Mouse (Mus musculus): Measurements from ENCODE around the gene Rfng. TPM values are rescaled to one million over a fixed set of nuclear protein-coding genes. Genes with fewer than 3 reads are reported as not detected.

Rfng gene
- polyA plus RNA-seq, 1 experiment from 2014 or later = 22.8 TPM

DNA sequence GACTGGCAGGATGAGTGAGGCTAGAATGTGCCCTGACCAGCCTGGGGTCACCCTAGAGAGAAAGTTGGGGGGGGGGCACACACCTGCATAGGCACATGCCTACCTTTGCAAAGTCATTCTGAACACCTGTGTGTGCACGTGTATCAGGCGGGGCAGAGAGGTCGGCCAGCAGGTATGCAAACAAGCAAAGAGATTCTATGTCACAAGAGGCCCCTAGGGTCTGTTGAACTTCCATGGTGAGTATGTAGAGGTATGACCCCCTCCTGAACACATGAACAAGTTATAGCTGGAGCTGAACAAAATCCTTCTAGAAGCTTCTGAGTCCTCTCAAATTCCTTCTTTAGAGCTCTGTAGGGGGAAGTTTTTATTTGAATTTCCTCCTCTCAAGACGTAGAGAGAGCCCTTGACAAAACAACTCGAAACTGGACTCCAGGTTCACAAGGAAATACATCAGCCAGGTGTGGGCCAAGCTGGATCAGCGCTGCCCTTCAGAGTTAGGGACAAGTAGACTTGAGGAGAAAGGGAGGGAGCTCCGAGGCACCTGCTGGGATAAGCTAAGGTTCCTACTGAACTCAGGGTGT, 39.8 kb downstream of the Rfng start:
- Histone ChIP-seq H3K4me2 (replicated peaks; ENCODE audit: low read depth) (no peak overlapping the region), H3K4me1 (replicated peaks; ENCODE audit: control insufficient read depth, insufficient read depth, low read length) (no peaks in the 10 kb centered on the region), H3K9ac (ENCODE audit: low read depth, low read length) (no peak overlapping the region), H3K4me3 (ENCODE audit: low read depth, low read length) (no peak overlapping the region), H3K27me3 (replicated peaks; ENCODE audit: control insufficient read depth, insufficient read depth, low read length) (no peaks in the 10 kb centered on the region), H3K9me3 (ENCODE audit: control insufficient read depth) (no peaks in the 10 kb centered on the region), H3K27ac (ENCODE audit: low read depth, low read length) (no peak overlapping the region), H3K36me3 (ENCODE audit: control insufficient read depth, insufficient read depth) (no peaks in the 10 kb centered on the region)
- TF ChIP-seq CTCF (IDR thresholded peaks at IDR 0.05; ENCODE audit: low read depth) = no peak
- peak; percentile 68 for ATAC-seq
- WGBS = 50% methylated on average over 7 of the region's 7 CpGs

DNA sequence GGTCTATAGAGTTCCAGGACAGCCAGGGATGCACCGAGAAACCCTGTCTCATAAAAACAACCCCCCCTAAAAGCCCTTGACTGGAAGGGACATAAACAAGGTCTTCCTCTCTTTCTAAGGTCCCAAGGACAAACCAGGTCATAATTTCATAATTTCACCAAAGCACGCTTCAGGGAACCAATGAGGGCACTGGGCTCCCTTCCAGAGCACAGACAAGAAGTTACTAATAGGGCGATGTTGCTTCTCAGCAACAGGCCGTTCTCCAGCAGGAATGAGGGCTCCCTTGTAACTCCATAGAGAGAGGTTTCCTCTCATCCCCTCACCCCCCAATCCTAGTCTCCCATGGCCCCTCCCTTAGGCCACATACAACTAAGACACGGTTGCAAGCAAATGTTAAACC, 43.0 kb downstream of the Rfng start:
- no peak overlapping the region for H3K4me3 ChIP-seq (ENCODE audit: low read depth, low read length)
- H3K27me3 ChIP-seq (replicated peaks; ENCODE audit: control insufficient read depth, insufficient read depth, low read length) = no peaks in the 10 kb centered on the region
- 87% methylated on average over 5 of the region's 5 CpGs for WGBS
- TF ChIP-seq CTCF (IDR thresholded peaks at IDR 0.05; ENCODE audit: low read depth) = no peak
- no peaks in the 10 kb centered on the region for H3K9me3 ChIP-seq (ENCODE audit: control insufficient read depth)
- no peaks in the 10 kb centered on the region for H3K36me3 ChIP-seq (ENCODE audit: control insufficient read depth, insufficient read depth)
- no peak overlapping the region for H3K27ac ChIP-seq (ENCODE audit: low read depth, low read length)
- ATAC-seq = no peak
- H3K9ac ChIP-seq (ENCODE audit: low read depth, low read length) = no peak overlapping the region
- H3K4me2 ChIP-seq (replicated peaks; ENCODE audit: low read depth) = no peak overlapping the region
- H3K4me1 ChIP-seq (replicated peaks; ENCODE audit: control insufficient read depth, insufficient read depth, low read length) = no peaks in the 10 kb centered on the region

DNA sequence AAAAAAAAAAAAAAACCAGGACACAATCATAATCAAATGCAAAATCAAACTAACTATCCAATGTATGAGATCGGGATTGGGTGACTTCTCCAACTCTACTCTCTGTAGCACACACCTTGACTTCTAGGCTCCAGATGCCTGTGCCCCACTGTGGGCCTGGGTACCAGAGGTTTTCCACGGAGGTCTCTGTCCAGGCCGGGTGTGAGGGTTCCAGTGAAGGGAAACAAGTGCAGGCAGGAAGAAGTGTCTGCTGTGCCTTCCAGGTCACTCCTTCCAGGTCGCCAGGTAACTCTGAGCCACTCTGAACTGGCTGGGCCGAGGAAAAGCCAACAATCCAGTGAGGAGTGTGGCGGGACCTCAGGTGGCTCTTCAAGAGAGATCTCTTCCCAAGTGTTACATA, 47.6 kb downstream of the Rfng start:
- Histone ChIP-seq H3K27me3 (replicated peaks; ENCODE audit: control insufficient read depth, insufficient read depth, low read length) (no peaks in the 10 kb centered on the region), H3K9ac (ENCODE audit: low read depth, low read length) (no peak overlapping the region), H3K4me3 (ENCODE audit: low read depth, low read length) (no peak overlapping the region), H3K36me3 (ENCODE audit: control insufficient read depth, insufficient read depth) (no peaks in the 10 kb centered on the region), H3K9me3 (ENCODE audit: control insufficient read depth) (no peaks in the 10 kb centered on the region), H3K4me1 (replicated peaks; ENCODE audit: control insufficient read depth, insufficient read depth, low read length) (no peaks in the 10 kb centered on the region), H3K4me2 (replicated peaks; ENCODE audit: low read depth) (no peak overlapping the region), H3K27ac (ENCODE audit: low read depth, low read length) (no peak overlapping the region)
- TF ChIP-seq CTCF (IDR thresholded peaks at IDR 0.05; ENCODE audit: low read depth) = no peak
- 80% methylated on average over 6 of the region's 6 CpGs for WGBS
- ATAC-seq = no peak

- Histone ChIP-seq H3K36me3 (ENCODE audit: control insufficient read depth, insufficient read depth) (no peaks in the 10 kb centered on the region), H3K4me1 (replicated peaks; ENCODE audit: control insufficient read depth, insufficient read depth, low read length) (no peaks in the 10 kb centered on the region), H3K4me3 (ENCODE audit: low read depth, low read length) (no peak overlapping the region), H3K4me2 (replicated peaks; ENCODE audit: low read depth) (no peak overlapping the region), H3K27ac (ENCODE audit: low read depth, low read length) (no peak overlapping the region), H3K9ac (ENCODE audit: low read depth, low read length) (no peak overlapping the region), H3K27me3 (replicated peaks; ENCODE audit: control insufficient read depth, insufficient read depth, low read length) (no peaks in the 10 kb centered on the region), H3K9me3 (ENCODE audit: control insufficient read depth) (no peaks in the 10 kb centered on the region)
- WGBS = 40% methylated on average over 6 of the region's 6 CpGs
- TF ChIP-seq CTCF (IDR thresholded peaks at IDR 0.05; ENCODE audit: low read depth) = no peak
- ATAC-seq = no peak
These were observed 50.5 kb downstream of the Rfng start for GRCm38 (mm10) chr11:120733521-120733920.

DNA sequence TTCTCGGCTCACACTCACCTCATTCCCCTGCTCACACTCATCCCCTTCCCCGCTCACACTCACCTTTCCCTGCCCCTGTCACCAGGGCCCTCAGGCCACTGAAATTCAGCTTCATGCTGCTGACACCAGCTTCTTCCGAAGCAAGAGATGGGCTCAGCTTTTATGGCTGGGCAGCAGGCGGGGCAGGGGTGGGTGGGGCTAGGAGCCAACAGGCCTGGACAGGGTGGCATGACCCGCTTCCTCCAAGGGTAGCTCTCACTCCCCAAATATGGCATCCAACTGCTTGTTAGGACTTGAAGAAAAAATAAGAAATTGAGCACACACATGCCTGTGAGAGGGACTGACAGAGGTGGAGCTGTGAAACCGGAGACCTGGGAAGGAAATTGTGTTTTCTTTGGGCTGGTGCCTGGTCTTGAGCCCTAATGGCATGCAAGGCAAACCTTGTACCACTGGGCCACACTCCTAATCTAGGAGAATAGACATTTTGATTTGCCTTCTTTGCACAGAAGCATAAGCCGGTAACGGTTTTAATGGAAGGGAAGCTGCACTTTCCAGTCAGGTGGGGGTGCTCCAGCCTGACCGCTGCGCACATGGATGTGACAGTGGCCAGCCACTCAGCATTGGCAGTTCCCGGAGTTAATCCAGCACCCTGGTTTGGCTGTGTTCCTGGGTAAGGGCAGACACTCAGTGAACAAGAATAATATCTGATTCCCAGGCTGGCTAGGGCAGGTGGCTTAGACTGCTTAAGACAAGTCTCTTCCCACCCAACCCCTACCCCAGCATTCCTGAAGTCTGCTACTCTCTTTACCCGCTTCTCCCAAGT, 51.9 kb downstream of the Rfng start, which contains the start of gene Cbr2:
Gene Cbr2 (minus strand): TSS at position 257 of the 823 bp plus-strand sequence.
- Histone ChIP-seq H3K27ac (ENCODE audit: low read depth, low read length) (no peak within 1 kb of the TSS), H3K4me1 (replicated peaks; ENCODE audit: control insufficient read depth, insufficient read depth, low read length) (no peaks in the 10 kb centered on the region), H3K9me3 (ENCODE audit: control insufficient read depth) (no peaks in the 10 kb centered on the region), H3K4me2 (replicated peaks; ENCODE audit: low read depth) (no peak within 1 kb of the TSS), H3K4me3 (ENCODE audit: low read depth, low read length) (no peak within 1 kb of the TSS), H3K9ac (ENCODE audit: low read depth, low read length) (no peak within 1 kb of the TSS), H3K36me3 (ENCODE audit: control insufficient read depth, insufficient read depth) (no peaks in the 10 kb centered on the region), H3K27me3 (replicated peaks; ENCODE audit: control insufficient read depth, insufficient read depth, low read length) (no peaks in the 10 kb centered on the region)
- ATAC-seq = no peak
- TF ChIP-seq CTCF (IDR thresholded peaks at IDR 0.05; ENCODE audit: low read depth) = no peak
- 74% methylated on average over 12 of the region's 12 CpGs for WGBS

DNA sequence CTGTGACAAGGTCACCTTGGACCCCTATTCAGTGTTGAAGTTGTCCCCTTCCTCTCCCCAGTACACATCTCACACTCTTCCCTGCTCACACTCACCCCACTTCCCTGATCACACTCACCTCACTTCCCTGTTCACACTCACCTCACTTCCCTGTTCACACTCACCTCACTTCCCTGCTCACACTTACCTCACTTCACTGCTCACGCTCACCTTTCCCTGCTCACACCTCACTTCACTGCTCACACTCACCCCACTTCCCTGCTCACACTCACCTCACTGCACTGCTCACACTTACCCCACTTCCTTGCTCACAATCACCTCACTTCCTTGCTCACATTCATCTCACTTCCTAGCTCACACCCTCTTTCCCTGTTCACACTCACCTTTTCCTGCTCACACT, 52.6 kb downstream of the Rfng start:
- no peak overlapping the region for H3K27ac ChIP-seq (ENCODE audit: low read depth, low read length)
- H3K9me3 ChIP-seq (ENCODE audit: control insufficient read depth) = no peaks in the 10 kb centered on the region
- H3K36me3 ChIP-seq (ENCODE audit: control insufficient read depth, insufficient read depth) = no peaks in the 10 kb centered on the region
- 88% methylated on average over 1 of the region's 1 CpGs for WGBS
- no peaks in the 10 kb centered on the region for H3K27me3 ChIP-seq (replicated peaks; ENCODE audit: control insufficient read depth, insufficient read depth, low read length)
- no peak overlapping the region for H3K9ac ChIP-seq (ENCODE audit: low read depth, low read length)
- H3K4me1 ChIP-seq (replicated peaks; ENCODE audit: control insufficient read depth, insufficient read depth, low read length) = 0 out of 2 replicates have a peak, but pooled peaks cover 1% of the 10 kb centered on the region
- ATAC-seq = no peak
- TF ChIP-seq CTCF (IDR thresholded peaks at IDR 0.05; ENCODE audit: low read depth) = no peak
- H3K4me2 ChIP-seq (replicated peaks; ENCODE audit: low read depth) = no peak overlapping the region
- no peak overlapping the region for H3K4me3 ChIP-seq (ENCODE audit: low read depth, low read length)

Other genes with a start within 250 kb of the Rfng start
- 68.7 and 73.4 TPM in 2 replicates for gene Mcrip1, start 234.5 kb downstream of the Rfng start, polyA plus RNA-seq (2015; fragmentation: Nextera tagmentation; extraction: Ambion mirVana)
- gene Ppp1r27, start 233.1 kb downstream of the Rfng start, polyA plus RNA-seq (2015; fragmentation: Nextera tagmentation; extraction: Ambion mirVana) = 1.4 and 1.6 TPM in 2 replicates
- gene P4hb, start 211.0 kb downstream of the Rfng start, polyA plus RNA-seq (2015; fragmentation: Nextera tagmentation; extraction: Ambion mirVana) = 2,516 and 2,539 TPM in 2 replicates
- 474 and 493 TPM in 2 replicates for gene Arhgdia, start 202.6 kb downstream of the Rfng start, polyA plus RNA-seq (2015; fragmentation: Nextera tagmentation; extraction: Ambion mirVana)
- 209 and 226 TPM in 2 replicates for gene Alyref, start 185.8 kb downstream of the Rfng start, polyA plus RNA-seq (2015; fragmentation: Nextera tagmentation; extraction: Ambion mirVana)
- gene Anapc11, start 185.8 kb downstream of the Rfng start, polyA plus RNA-seq (2015; fragmentation: Nextera tagmentation; extraction: Ambion mirVana) = 107 and 108 TPM in 2 replicates
- 3.4 and 3.5 TPM in 2 replicates for gene Npb, start 175.7 kb downstream of the Rfng start, polyA plus RNA-seq (2015; fragmentation: Nextera tagmentation; extraction: Ambion mirVana)
- 320 and 378 TPM in 2 replicates for gene Pcyt2, start 166.3 kb downstream of the Rfng start, polyA plus RNA-seq (2015; fragmentation: Nextera tagmentation; extraction: Ambion mirVana)
- 73.1 and 77.7 TPM in 2 replicates for gene Sirt7, start 159.0 kb downstream of the Rfng start, polyA plus RNA-seq (2015; fragmentation: Nextera tagmentation; extraction: Ambion mirVana)
- 40.2 and 49.1 TPM in 2 replicates for gene Mafg, start 150.6 kb downstream of the Rfng start, polyA plus RNA-seq (2015; fragmentation: Nextera tagmentation; extraction: Ambion mirVana)
- 5.3 and 6.5 TPM in 2 replicates for gene Pycr1, start 140.4 kb downstream of the Rfng start, polyA plus RNA-seq (2015; fragmentation: Nextera tagmentation; extraction: Ambion mirVana)
- not detected in 2 replicates for gene Myadml2, start 136.0 kb downstream of the Rfng start, polyA plus RNA-seq (2015; fragmentation: Nextera tagmentation; extraction: Ambion mirVana)
- 0.39 and 0.68 TPM in 2 replicates for gene Notum, start 123.0 kb downstream of the Rfng start, polyA plus RNA-seq (2015; fragmentation: Nextera tagmentation; extraction: Ambion mirVana)
- 105 and 106 TPM in 2 replicates for gene Aspscr1, start 111.2 kb downstream of the Rfng start, polyA plus RNA-seq (2015; fragmentation: Nextera tagmentation; extraction: Ambion mirVana)
- 127 and 131 TPM in 2 replicates for gene Cenpx, start 70.5 kb downstream of the Rfng start, polyA plus RNA-seq (2015; fragmentation: Nextera tagmentation; extraction: Ambion mirVana)
- 13.5 and 14.5 TPM in 2 replicates for gene Lrrc45, start 70.3 kb downstream of the Rfng start, polyA plus RNA-seq (2015; fragmentation: Nextera tagmentation; extraction: Ambion mirVana)
- gene Rac3, start 62.7 kb downstream of the Rfng start, polyA plus RNA-seq (2015; fragmentation: Nextera tagmentation; extraction: Ambion mirVana) = 9.0 TPM in 2 replicates
- 81.1 and 88.6 TPM in 2 replicates for gene Dcxr, start 56.9 kb downstream of the Rfng start, polyA plus RNA-seq (2015; fragmentation: Nextera tagmentation; extraction: Ambion mirVana)
- 1.2 and 1.6 TPM in 2 replicates for gene Cbr2, start 52.1 kb downstream of the Rfng start, polyA plus RNA-seq (2015; fragmentation: Nextera tagmentation; extraction: Ambion mirVana)
- 10.8 and 12.2 TPM in 2 replicates for gene Hmga1b, start 21.4 kb downstream of the Rfng start, polyA plus RNA-seq (2015; fragmentation: Nextera tagmentation; extraction: Ambion mirVana)
- gene Gps1, start 65 bp upstream of the Rfng start, polyA plus RNA-seq (2015; fragmentation: Nextera tagmentation; extraction: Ambion mirVana) = 70.9 and 74.8 TPM in 2 replicates
- 45.5 and 48.5 TPM in 2 replicates for gene Dus1l, start 12.2 kb upstream of the Rfng start, polyA plus RNA-seq (2015; fragmentation: Nextera tagmentation; extraction: Ambion mirVana)
- gene Fasn, start 40.3 kb upstream of the Rfng start, polyA plus RNA-seq (2015; fragmentation: Nextera tagmentation; extraction: Ambion mirVana) = 10.1 and 11.3 TPM in 2 replicates
- 1.1 and 1.3 TPM in 2 replicates for gene Ccdc57, start 148.7 kb upstream of the Rfng start, polyA plus RNA-seq (2015; fragmentation: Nextera tagmentation; extraction: Ambion mirVana)
- 7.2 and 8.0 TPM in 2 replicates for gene Slc16a3, start 164.3 kb upstream of the Rfng start, polyA plus RNA-seq (2015; fragmentation: Nextera tagmentation; extraction: Ambion mirVana)
- 62.0 and 65.6 TPM in 2 replicates for gene Csnk1d, start 207.1 kb upstream of the Rfng start, polyA plus RNA-seq (2015; fragmentation: Nextera tagmentation; extraction: Ambion mirVana)

Measured in intestine, postnatal 0 days (tissue).